Comparison of ENCODE assay signal across 11 mouse cellular contexts in genomic region chr7:81541924-81542524, GRCm38 (mm10). TPM values are rescaled to one million over a fixed set of nuclear protein-coding genes. Genes with fewer than 3 reads are reported as not detected.
DNase-seq lines count a peak whose midpoint lies in the region; ATAC-seq and TF ChIP-seq lines count a peak whose summit lies in the region.
"Had no signal": no experiment of that assay in that cellular context is flagged by ENCODE, and none has a peak within 500 bp of the region (broad histone marks: within the 10 kb centered on the region; RNA-seq: fewer than 3 reads in every experiment).

No protein-coding gene starts in this region.

- no peak overlapping the region for H3K4me2 ChIP-seq in liver, embryonic 12.5 days
- H3K4me2 ChIP-seq: embryonic facial prominence, embryonic 12.5 days had no signal

- no peak overlapping the region for H3K9ac ChIP-seq in liver, adult 2 months (ENCODE audit: low read depth, low read length)
- no peak overlapping the region for H3K9ac ChIP-seq in liver, embryonic 12.5 days
- H3K9ac ChIP-seq: embryonic facial prominence, embryonic 12.5 days had no signal

- H3K9me3 ChIP-seq in liver, embryonic 12.5 days (replicated peaks): no peaks in the 10 kb centered on the region
- H3K9me3 ChIP-seq: embryonic facial prominence, embryonic 12.5 days; G1E had no signal

- peaks cover 10% of the 10 kb centered on the region for H3K4me1 ChIP-seq in liver, adult 2 months (ENCODE audit: control insufficient read depth, insufficient read depth, low read length)
- H3K4me1 ChIP-seq in liver, embryonic 12.5 days: peaks cover 5% of the 10 kb centered on the region
- no peaks in the 10 kb centered on the region for H3K4me1 ChIP-seq in cerebellum, adult 2 months (ENCODE audit: control insufficient read depth, insufficient read depth, low read length)
- H3K4me1 ChIP-seq in thymus, adult 2 months (replicated peaks; ENCODE audit: control insufficient read depth, insufficient read depth, low read length): no peaks in the 10 kb centered on the region
- H3K4me1 ChIP-seq: embryonic facial prominence, embryonic 12.5 days had no signal

- no peaks in the 10 kb centered on the region for H3K79me2 ChIP-seq in liver, adult 2 months (ENCODE audit: control insufficient read depth, insufficient read depth, low read length)

- WGBS in liver, adult 2 months: 44% methylated on average over 7 of the region's 7 CpGs
- WGBS in liver, embryonic 12.5 days (ENCODE audit: insufficient replicate concordance): 70% methylated on average over 7 of the region's 7 CpGs
- 26% methylated on average over 7 of the region's 7 CpGs for WGBS in cerebellum, adult 2 months
- WGBS in thymus, adult 2 months: 87% methylated on average over 7 of the region's 7 CpGs

- no peak overlapping the region for H3K4me3 ChIP-seq in liver, adult 2 months (ENCODE audit: insufficient read depth, low read depth, low read length)
- H3K4me3 ChIP-seq in liver, embryonic 12.5 days: no peak overlapping the region
- H3K4me3 ChIP-seq in cerebellum, adult 2 months (replicated peaks; ENCODE audit: insufficient read depth, low read depth, low read length): no peak overlapping the region
- no peak overlapping the region for H3K4me3 ChIP-seq in thymus, adult 2 months (ENCODE audit: control insufficient read depth, insufficient read depth, low read length)
- H3K4me3 ChIP-seq: embryonic facial prominence, embryonic 12.5 days had no signal

- no peak for ATAC-seq in liver, embryonic 12.5 days
- no peak for ATAC-seq in CD4-positive, CD25-positive, alpha-beta regulatory T cell, adult 4 months

- no peak overlapping the region for H3K27ac ChIP-seq in liver, adult 2 months (replicated peaks; ENCODE audit: insufficient read depth, low read depth, low read length)
- H3K27ac ChIP-seq in liver, embryonic 12.5 days: no peak overlapping the region
- no peak overlapping the region for H3K27ac ChIP-seq in cerebellum, adult 2 months (ENCODE audit: insufficient read depth, low read length)
- H3K27ac ChIP-seq in thymus, adult 2 months (ENCODE audit: control insufficient read depth, insufficient read depth, low read length): no peak overlapping the region
- H3K27ac ChIP-seq: embryonic facial prominence, embryonic 12.5 days had no signal

- no peaks in the 10 kb centered on the region for H3K36me3 ChIP-seq in liver, adult 2 months (ENCODE audit: control insufficient read depth, insufficient read depth, low read length)
- no peaks in the 10 kb centered on the region for H3K36me3 ChIP-seq in liver, embryonic 12.5 days
- no peaks in the 10 kb centered on the region for H3K36me3 ChIP-seq in thymus, adult 2 months (ENCODE audit: control insufficient read depth, insufficient read depth, low read length)
- H3K36me3 ChIP-seq: embryonic facial prominence, embryonic 12.5 days; G1E had no signal

- peak; percentile 84 for DNase-seq in liver, adult 2 months (ENCODE audit: extremely low read depth, low read depth, low spot score)
- peak; percentile 30 to 49 for DNase-seq in cerebellum, adult 2 months
- DNase-seq in gastrocnemius, postnatal 4 days (ENCODE audit: low spot score in 2 of 2): peak; percentile 32 to 60
- peak; percentile 61 for DNase-seq in left cerebral cortex, adult 11 months (ENCODE audit: low spot score)
- no peak for DNase-seq in thymus, adult 2 months
- no peak for DNase-seq in urinary bladder, adult 2 months (ENCODE audit: low spot score)

- H3K27me3 ChIP-seq in liver, adult 2 months (ENCODE audit: control insufficient read depth, insufficient read depth, low read length): no peaks in the 10 kb centered on the region
- H3K27me3 ChIP-seq in liver, embryonic 12.5 days (replicated peaks): peaks cover 6% of the 10 kb centered on the region; the same call in 1 of the 2 replicates
- no peaks in the 10 kb centered on the region for H3K27me3 ChIP-seq in cerebellum, adult 2 months (ENCODE audit: control insufficient read depth, insufficient read depth, low read length)
- H3K27me3 ChIP-seq in thymus, adult 2 months (ENCODE audit: control insufficient read depth, insufficient read depth, low read length): no peaks in the 10 kb centered on the region
- H3K27me3 ChIP-seq: embryonic facial prominence, embryonic 12.5 days had no signal

- no peak for TF ChIP-seq CTCF in liver, adult 2 months (IDR thresholded peaks at IDR 0.05; ENCODE audit: low read depth, low read length)
- TF ChIP-seq CTCF in cerebellum, adult 2 months (IDR thresholded peaks at IDR 0.05; ENCODE audit: borderline replicate concordance, insufficient read depth, low read depth, low read length): no peak
- no peak for TF ChIP-seq CTCF in thymus, adult 2 months (IDR thresholded peaks at IDR 0.05; ENCODE audit: borderline replicate concordance, control insufficient read depth, extremely low read depth, insufficient read depth, low read length, poor library complexity)

- TF ChIP-seq POLR2A in liver, adult 2 months (IDR thresholded peaks at IDR 0.05; ENCODE audit: extremely low read depth, insufficient read depth, low read length): no peak
- no peak for TF ChIP-seq POLR2A in cerebellum, adult 2 months (IDR thresholded peaks at IDR 0.05; ENCODE audit: borderline replicate concordance, insufficient read depth, low read length)
- no peak for TF ChIP-seq POLR2A in thymus, adult 2 months (IDR thresholded peaks at IDR 0.05; ENCODE audit: control insufficient read depth, extremely low read depth, insufficient read depth, low read length, poor library complexity)

RNA-seq across cellular contexts. Expression of gene Fsd2, which starts 24.7 kb away (rescaled TPM):
- 0.13 and 0.28 TPM in 2 replicates for total RNA-seq in liver, adult 2 months (2014; rRNA removed)
- 0.04 TPM in 2 replicates for polyA plus RNA-seq in liver, adult 2 months (2012; rRNA removed)
- 0.05 and 0.06 TPM in 2 replicates for polyA plus RNA-seq in liver, embryonic 12.5 days (2016; fragmentation: Nextera tagmentation; extraction: Ambion mirVana)
- 0.16 and 0.26 TPM in 2 replicates for polyA plus RNA-seq in cerebellum, adult 2 months (2012; rRNA removed)
- 100 to 1,000 TPM; 152 to 158 TPM for total RNA-seq in gastrocnemius, postnatal 4 days (2021)
- 1.5 and 3.2 TPM in 2 replicates for polyA plus RNA-seq in thymus, adult 2 months (2012; rRNA removed)
- polyA plus RNA-seq in urinary bladder, adult 2 months (2012; rRNA removed): 0.29 and 0.33 TPM in 2 replicates
- 1 to 10 TPM; 5.3 to 6.4 TPM for polyA plus RNA-seq in CD4-positive, CD25-positive, alpha-beta regulatory T cell, adult 4 months (2017; shearing (Covaris generic))
- polyA plus RNA-seq: G1E had no signal

RNA-seq across cellular contexts. Expression of gene Whamm, which starts 29.0 kb away (rescaled TPM):
- total RNA-seq in liver, adult 2 months (2014; rRNA removed): 20.7 and 25.4 TPM in 2 replicates
- 35.1 and 44.6 TPM in 2 replicates for polyA plus RNA-seq in liver, adult 2 months (2012; rRNA removed)
- 8.2 and 9.6 TPM in 2 replicates for polyA plus RNA-seq in liver, embryonic 12.5 days (2016; fragmentation: Nextera tagmentation; extraction: Ambion mirVana)
- polyA plus RNA-seq in cerebellum, adult 2 months (2012; rRNA removed): 28.6 and 29.4 TPM in 2 replicates
- 1 to 10 TPM; 7.5 to 9.0 TPM for total RNA-seq in gastrocnemius, postnatal 4 days (2021)
- polyA plus RNA-seq in thymus, adult 2 months (2012; rRNA removed): 29.8 and 30.4 TPM in 2 replicates
- 18.0 and 19.4 TPM in 2 replicates for polyA plus RNA-seq in urinary bladder, adult 2 months (2012; rRNA removed)
- polyA plus RNA-seq in CD4-positive, CD25-positive, alpha-beta regulatory T cell, adult 4 months (2017; shearing (Covaris generic)): 1 to 10 TPM; 3.1 to 5.5 TPM

RNA-seq across cellular contexts. Expression of gene BC048679, which starts 43.9 kb away (rescaled TPM):
- total RNA-seq in liver, adult 2 months (2014; rRNA removed): not detected in 2 replicates
- not detected in 2 replicates for polyA plus RNA-seq in liver, adult 2 months (2012; rRNA removed)
- not detected in 2 replicates for polyA plus RNA-seq in liver, embryonic 12.5 days (2016; fragmentation: Nextera tagmentation; extraction: Ambion mirVana)
- not detected in 2 replicates for polyA plus RNA-seq in cerebellum, adult 2 months (2012; rRNA removed)
- not detected for total RNA-seq in gastrocnemius, postnatal 4 days (2021)
- polyA plus RNA-seq in thymus, adult 2 months (2012; rRNA removed): not detected in 2 replicates
- polyA plus RNA-seq in urinary bladder, adult 2 months (2012; rRNA removed): not detected in 2 replicates
- polyA plus RNA-seq in CD4-positive, CD25-positive, alpha-beta regulatory T cell, adult 4 months (2017; shearing (Covaris generic)): not detected
- total RNA-seq: G1E; left cerebral cortex, adult 8-10 months had no signal
- polyA plus RNA-seq: embryonic facial prominence, embryonic 12.5 days; G1E had no signal

RNA-seq across cellular contexts. Expression of gene Ap3b2, which starts 48.3 kb away (rescaled TPM):
- 0.07 TPM in 1 of 2 replicates, not detected in the other for total RNA-seq in liver, adult 2 months (2014; rRNA removed)
- not detected in 2 replicates for polyA plus RNA-seq in liver, adult 2 months (2012; rRNA removed)
- polyA plus RNA-seq in liver, embryonic 12.5 days (2016; fragmentation: Nextera tagmentation; extraction: Ambion mirVana): 0.13 and 0.35 TPM in 2 replicates
- polyA plus RNA-seq in cerebellum, adult 2 months (2012; rRNA removed): 139 and 141 TPM in 2 replicates
- 1 to 10 TPM; 4.9 to 5.9 TPM for total RNA-seq in gastrocnemius, postnatal 4 days (2021)
- polyA plus RNA-seq in thymus, adult 2 months (2012; rRNA removed): 0.60 and 0.65 TPM in 2 replicates
- polyA plus RNA-seq in urinary bladder, adult 2 months (2012; rRNA removed): 1.4 and 2.1 TPM in 2 replicates
- not detected for polyA plus RNA-seq in CD4-positive, CD25-positive, alpha-beta regulatory T cell, adult 4 months (2017; shearing (Covaris generic))
- polyA plus RNA-seq: G1E had no signal

Comparison
In these comparisons a context has a peak if more than half of its experiments do, and no peak if none do; other contexts are left out.
1. DNase-seq: peak in liver, adult 2 months (single experiment), cerebellum, adult 2 months (2 of 2), gastrocnemius, postnatal 4 days (2 of 2) and left cerebral cortex, adult 11 months (single experiment); none in thymus, adult 2 months (single experiment) and urinary bladder, adult 2 months (single experiment).